Mouse (Mus musculus) forebrain, embryonic 13.5 days (tissue): ENCODE measurements around the gene Slc45a3. TPM values are rescaled to one million over a fixed set of nuclear protein-coding genes. Genes with fewer than 3 reads are reported as not detected.
A peak's percentile ranks its signal among the peaks of the same experiment; 100 is the strongest.

Source experiments
- ATAC-seq: fragments of 200-750 bp; cut with Nextera tagmentation; 2 replicates; pipeline ENCODE4 v1.8.0; 2017
- H3K27ac ChIP-seq: fragments of 300-500 bp; sonication (generic); 2 replicates; pipeline ENCODE4 v1.5.1; 2015; ENCODE audit warnings: inconsistent platforms, mild to moderate bottlenecking, moderate library complexity
- H3K27me3 ChIP-seq: fragments of 300-500 bp; sonication (generic); 2 replicates; pipeline ENCODE4 v1.6.1; 2015; ENCODE audit warnings: mild to moderate bottlenecking, inconsistent platforms
- H3K36me3 ChIP-seq: fragments of 300-500 bp; sonication (generic); 2 replicates; pipeline ENCODE4 v1.6.1; 2015; ENCODE audit warnings: mild to moderate bottlenecking, inconsistent platforms; ENCODE audit not compliant: poor library complexity, severe bottlenecking
- H3K4me1 ChIP-seq: fragments of 300-500 bp; sonication (generic); 2 replicates; pipeline ENCODE4 v1.6.1; 2015; ENCODE audit warnings: inconsistent platforms
- H3K4me2 ChIP-seq: fragments of 300-500 bp; sonication (generic); 2 replicates; pipeline ENCODE4 v1.6.1; 2015; ENCODE audit warnings: inconsistent platforms, mild to moderate bottlenecking, moderate library complexity
- H3K4me3 ChIP-seq: fragments of 300-500 bp; sonication (generic); 2 replicates; pipeline ENCODE4 v1.5.1; 2015; ENCODE audit warnings: mild to moderate bottlenecking, inconsistent platforms
- H3K9ac ChIP-seq: fragments of 300-500 bp; sonication (generic); 2 replicates; pipeline ENCODE4 v1.6.1; 2015; ENCODE audit warnings: mild to moderate bottlenecking, inconsistent platforms
- H3K9me3 ChIP-seq: fragments of 300-500 bp; sonication (generic); replicated peaks from 2 replicates; pipeline ENCODE4 v1.6.1; 2016; ENCODE audit warnings: inconsistent platforms
- WGBS: fragments of 180-500 bp; shearing (Covaris S2); methylation state at CpG from one replicate; pipeline ENCODE4 v1.1.7; 2015; 5-methylcytosine and 5-hydroxymethylcytosine counted together
- polyA plus RNA-seq: library from polyadenylated mRNA; unstranded; fragments of >200 nt; fragmentation: Nextera tagmentation; extraction: Ambion mirVana; gene quantifications from 2 replicates; pipeline ENCODE4 v1.2.1, GENCODE M21; 2015

The Slc45a3 gene
- polyA plus RNA-seq, 1 experiment from 2014 or later: 2.6 TPM

GRCm38 (mm10) chr1:132004574-132005180, 41.9 kb downstream of the Slc45a3 start:
- no peak overlapping the region for H3K4me3 ChIP-seq
- peaks cover 20% of the 10 kb centered on the region for H3K4me1 ChIP-seq
- H3K27me3 ChIP-seq: no peaks in the 10 kb centered on the region
- no peaks in the 10 kb centered on the region for H3K9me3 ChIP-seq
- H3K36me3 ChIP-seq: no peaks in the 10 kb centered on the region
- H3K4me2 ChIP-seq: no peak overlapping the region
- ATAC-seq: no peak
- 85% methylated on average over 6 of the region's 6 CpGs for WGBS
- no peak overlapping the region for H3K9ac ChIP-seq
- H3K27ac ChIP-seq: no peak overlapping the region

DNA sequence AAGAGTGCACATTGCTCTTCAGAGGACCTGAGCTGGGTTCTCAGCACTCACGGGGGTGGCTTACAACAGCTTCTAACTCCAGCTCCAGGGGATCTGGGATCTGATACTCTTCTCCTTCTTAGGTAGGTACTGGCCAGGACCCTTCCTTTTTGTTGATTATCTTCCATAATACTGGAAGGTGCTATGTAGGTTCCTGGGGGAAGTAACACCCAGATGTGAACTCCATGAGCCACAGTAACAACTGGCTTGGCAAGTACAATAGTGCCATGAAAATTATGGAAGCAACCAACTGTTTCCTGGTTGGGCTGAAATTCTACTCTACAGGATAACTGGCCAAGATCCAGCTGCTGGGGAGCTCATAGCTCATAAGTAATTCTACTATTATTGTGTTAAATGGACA, 42.7 kb downstream of the Slc45a3 start:
- Histone ChIP-seq H3K9me3 (no peaks in the 10 kb centered on the region), H3K27ac (no peak overlapping the region)
- 81% methylated on average over 1 of the region's 1 CpGs for WGBS

DNA sequence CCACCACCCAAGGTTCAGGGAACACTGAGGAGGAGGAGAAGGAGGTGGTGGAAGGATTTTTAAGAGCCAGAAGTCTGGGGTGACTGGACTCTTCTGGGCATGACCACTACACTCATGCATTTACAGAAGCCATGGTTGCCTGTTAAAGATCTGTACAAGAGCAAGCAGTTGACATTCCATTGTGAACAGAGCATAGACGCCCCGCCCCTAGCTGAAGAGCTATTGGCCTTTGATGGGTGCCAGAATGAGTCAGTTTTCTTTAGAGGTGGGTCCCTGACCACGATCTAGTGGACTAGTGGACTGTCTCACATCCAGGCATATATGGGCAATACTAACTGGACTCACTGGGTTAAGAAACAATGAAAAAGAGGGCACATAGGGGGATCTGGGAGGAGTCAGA, 43.3 kb downstream of the Slc45a3 start:
- no peaks in the 10 kb centered on the region for H3K27me3 ChIP-seq
- no peak for ATAC-seq
- no peak overlapping the region for H3K9ac ChIP-seq
- no peak overlapping the region for H3K27ac ChIP-seq
- H3K4me2 ChIP-seq: no peak overlapping the region
- H3K4me3 ChIP-seq: no peak overlapping the region
- H3K4me1 ChIP-seq: peaks cover 23% of the 10 kb centered on the region
- no peaks in the 10 kb centered on the region for H3K36me3 ChIP-seq
- WGBS: 90% methylated on average over 3 of the region's 3 CpGs
- no peaks in the 10 kb centered on the region for H3K9me3 ChIP-seq

More for the DNA sequence above, 42.7 kb downstream of the Slc45a3 start:
- no peak overlapping the region for H3K9ac ChIP-seq
- H3K36me3 ChIP-seq: no peaks in the 10 kb centered on the region
- no peak overlapping the region for H3K4me2 ChIP-seq
- H3K4me1 ChIP-seq: peaks cover 23% of the 10 kb centered on the region
- no peak for ATAC-seq
- H3K4me3 ChIP-seq: no peak overlapping the region
- no peaks in the 10 kb centered on the region for H3K27me3 ChIP-seq

- H3K4me3 ChIP-seq: peak overlapping the region; percentile 79
- H3K36me3 ChIP-seq: no peaks in the 10 kb centered on the region
- H3K9me3 ChIP-seq: no peaks in the 10 kb centered on the region
- WGBS: 42% methylated on average over 5 of the region's 5 CpGs
- H3K27ac ChIP-seq: peak overlapping the region; percentile 96; the same call in 1 of the 2 replicates
- no peak for ATAC-seq
- H3K9ac ChIP-seq: no peak overlapping the region
- H3K27me3 ChIP-seq: no peaks in the 10 kb centered on the region
- peak overlapping the region; percentile 66 for H3K4me2 ChIP-seq
- peaks cover 23% of the 10 kb centered on the region for H3K4me1 ChIP-seq
Observed at GRCm38 (mm10) chr1:132006721-132007120, 44.0 kb downstream of the Slc45a3 start.

GRCm38 (mm10) chr1:132007282-132007815, 44.6 kb downstream of the Slc45a3 start, which contains the start of gene Elk4:
Elk4 (plus strand) TSS chr1:132007607.
- H3K9me3 ChIP-seq: no peaks in the 10 kb centered on the region
- H3K36me3 ChIP-seq: no peaks in the 10 kb centered on the region
- peak within 1 kb of the TSS; percentile 93 for H3K9ac ChIP-seq
- H3K4me3 ChIP-seq: peak within 1 kb of the TSS; percentile 79
- peak; percentile 95 for ATAC-seq
- under 1% methylated on average over 44 of the region's 61 CpGs for WGBS
- peak within 1 kb of the TSS; percentile 66 for H3K4me2 ChIP-seq
- peaks cover 23% of the 10 kb centered on the region for H3K4me1 ChIP-seq
- H3K27ac ChIP-seq: peak within 1 kb of the TSS; percentile 96
- H3K27me3 ChIP-seq: no peaks in the 10 kb centered on the region

DNA sequence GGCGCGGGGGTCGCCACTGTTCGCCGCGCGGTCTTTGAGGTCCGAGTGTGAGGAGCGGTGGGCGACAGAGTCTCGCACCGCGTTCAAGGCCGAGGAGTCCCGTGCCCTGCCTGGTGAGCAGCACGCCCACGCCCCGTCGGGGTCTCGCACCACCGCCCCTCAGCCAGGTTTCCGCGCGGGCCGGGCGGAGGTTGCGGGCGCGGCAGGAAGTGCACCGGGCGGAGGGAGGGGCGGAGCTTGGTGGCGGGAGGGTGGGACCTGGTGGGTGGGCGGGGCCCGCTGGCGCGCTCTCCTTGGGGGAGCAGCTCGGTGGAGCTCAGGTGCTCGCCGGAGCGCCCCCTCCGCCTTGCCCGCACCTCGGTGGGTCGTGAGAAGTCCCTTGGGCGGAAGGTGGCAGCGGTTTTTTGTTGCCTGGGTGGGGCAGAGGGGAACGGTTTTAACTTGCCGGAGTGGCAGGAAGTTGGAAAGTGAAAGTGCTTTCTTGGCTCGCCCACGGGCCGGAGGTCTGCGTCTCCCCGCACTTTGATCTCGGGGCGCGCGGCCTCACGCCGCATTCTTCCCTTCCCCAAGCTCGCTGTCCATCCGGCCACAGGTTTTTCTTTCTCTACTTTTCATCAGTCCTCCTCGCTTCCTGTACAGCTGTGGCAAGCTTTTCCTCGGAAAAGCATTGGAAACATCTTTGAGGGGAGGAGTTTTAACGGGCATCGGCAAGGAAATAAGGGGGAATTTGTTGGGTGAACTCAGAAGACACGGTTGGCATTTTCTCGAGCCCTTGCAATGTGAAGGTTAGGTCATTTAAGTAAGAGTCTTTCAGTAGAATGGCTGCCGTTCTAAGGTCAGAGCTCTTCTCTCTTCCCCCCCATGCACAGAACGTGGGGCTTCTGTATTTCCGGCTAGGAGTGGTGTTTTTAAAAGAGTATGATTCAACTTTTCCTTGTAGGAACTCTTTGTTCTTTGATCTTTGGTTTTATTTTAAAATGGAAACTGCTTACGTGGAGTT, 45.4 kb downstream of the Slc45a3 start:
- H3K4me3 ChIP-seq: peak overlapping the region; percentile 79
- under 1% methylated on average over 56 of the region's 72 CpGs for WGBS

GRCm38 (mm10) chr1:132008881-132009644, 46.3 kb downstream of the Slc45a3 start:
- peak overlapping the region; percentile 93 for H3K9ac ChIP-seq
- peaks cover 23% of the 10 kb centered on the region for H3K4me1 ChIP-seq
- no peaks in the 10 kb centered on the region for H3K27me3 ChIP-seq
- H3K36me3 ChIP-seq: no peaks in the 10 kb centered on the region
- H3K4me2 ChIP-seq: peak overlapping the region; percentile 66
- no peaks in the 10 kb centered on the region for H3K9me3 ChIP-seq
- H3K4me3 ChIP-seq: peak overlapping the region; percentile 79
- no peak for ATAC-seq
- no peak overlapping the region for H3K27ac ChIP-seq
- 34% methylated on average over 8 of the region's 8 CpGs for WGBS

More for the DNA sequence above, 45.4 kb downstream of the Slc45a3 start:
- no peaks in the 10 kb centered on the region for H3K36me3 ChIP-seq
- peaks cover 23% of the 10 kb centered on the region for H3K4me1 ChIP-seq
- H3K9ac ChIP-seq: peak overlapping the region; percentile 93
- no peaks in the 10 kb centered on the region for H3K9me3 ChIP-seq
- H3K4me2 ChIP-seq: peak overlapping the region; percentile 66
- peak; percentile 92 for ATAC-seq
- peak overlapping the region; percentile 96 for H3K27ac ChIP-seq
- H3K27me3 ChIP-seq: no peaks in the 10 kb centered on the region

- 94% methylated on average over 17 of the region's 17 CpGs for WGBS
- Histone ChIP-seq H3K4me1 (peaks cover 23% of the 10 kb centered on the region), H3K9me3 (no peaks in the 10 kb centered on the region), H3K36me3 (peaks cover 15% of the 10 kb centered on the region), H3K27ac (no peak overlapping the region), H3K4me3 (no peak overlapping the region), H3K27me3 (no peaks in the 10 kb centered on the region), H3K9ac (no peak overlapping the region), H3K4me2 (no peak overlapping the region)
- ATAC-seq: no peak
Observed at GRCm38 (mm10) chr1:132010632-132011501, 48.1 kb downstream of the Slc45a3 start.

DNA sequence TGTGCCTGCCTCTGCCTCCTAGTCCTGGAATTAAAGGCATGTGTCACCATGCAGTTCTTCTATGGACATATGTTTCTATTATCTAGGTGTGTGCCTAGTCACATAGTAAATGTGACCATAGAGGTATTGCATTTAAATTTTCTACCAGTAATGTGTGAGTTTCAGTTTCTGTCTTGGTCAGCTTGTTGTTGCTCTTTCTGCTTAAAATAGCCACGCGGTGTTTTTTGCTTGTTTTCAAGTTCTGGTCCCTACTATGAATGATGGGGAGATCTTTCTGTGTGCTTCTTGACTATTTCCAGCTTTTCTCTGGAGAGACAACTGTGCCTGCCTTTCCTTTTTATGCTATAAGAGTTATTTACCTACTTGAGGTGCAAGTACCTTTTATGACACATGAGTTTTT, 49.0 kb downstream of the Slc45a3 start:
- no peak overlapping the region for H3K9ac ChIP-seq
- no peak overlapping the region for H3K4me2 ChIP-seq
- H3K27me3 ChIP-seq: no peaks in the 10 kb centered on the region
- H3K4me3 ChIP-seq: no peak overlapping the region
- H3K9me3 ChIP-seq: no peaks in the 10 kb centered on the region
- ATAC-seq: no peak
- H3K4me1 ChIP-seq: peaks cover 19% of the 10 kb centered on the region
- WGBS: 89% methylated on average over 2 of the region's 2 CpGs
- no peak overlapping the region for H3K27ac ChIP-seq
- H3K36me3 ChIP-seq: peaks cover 18% of the 10 kb centered on the region

GRCm38 (mm10) chr1:132012861-132013260, 50.1 kb downstream of the Slc45a3 start:
- Histone ChIP-seq H3K27ac (no peak overlapping the region), H3K4me3 (no peak overlapping the region), H3K4me2 (no peak overlapping the region), H3K9me3 (no peaks in the 10 kb centered on the region), H3K4me1 (peaks cover 18% of the 10 kb centered on the region), H3K36me3 (peaks cover 29% of the 10 kb centered on the region), H3K27me3 (no peaks in the 10 kb centered on the region), H3K9ac (no peak overlapping the region)
- ATAC-seq: no peak
- 85% methylated on average over 8 of the region's 8 CpGs for WGBS

GRCm38 (mm10) chr1:132014800-132015199, 52.0 kb downstream of the Slc45a3 start:
- peaks cover 47% of the 10 kb centered on the region for H3K36me3 ChIP-seq
- H3K27me3 ChIP-seq: no peaks in the 10 kb centered on the region
- H3K4me1 ChIP-seq: peaks cover 2% of the 10 kb centered on the region
- H3K27ac ChIP-seq: no peak overlapping the region
- no peak overlapping the region for H3K9ac ChIP-seq
- no peaks in the 10 kb centered on the region for H3K9me3 ChIP-seq
- WGBS: 97% methylated on average over 1 of the region's 1 CpGs
- ATAC-seq: no peak
- no peak overlapping the region for H3K4me2 ChIP-seq
- H3K4me3 ChIP-seq: no peak overlapping the region
